Mouse (Mus musculus): Measurements from ENCODE around the gene D630045J12Rik. TPM values are rescaled to one million over a fixed set of nuclear protein-coding genes. Genes with fewer than 3 reads are reported as not detected.
A peak's percentile ranks its signal among the peaks of the same experiment; 100 is the strongest.

The D630045J12Rik gene
- total and polyA plus RNA-seq, 2 experiments from 2014 or later: 7.6 to 31.9 TPM

GRCm38 (mm10) chr6:38121843-38122242 is 132.0 kb downstream of the D630045J12Rik start:
- Histone ChIP-seq H3K36me3 (ENCODE audit: insufficient read depth, low read length) (peaks cover 5% of the 10 kb centered on the region; the same call in 1 of the 2 replicates), H3K9me3 (ENCODE audit: low read length) (no peaks in the 10 kb centered on the region), H3K4me2 (ENCODE audit: low read depth, low read length) (no peak overlapping the region), H3K27me3 (ENCODE audit: insufficient read depth, low read length) (no peaks in the 10 kb centered on the region), H3K4me1 (ENCODE audit: insufficient read depth, low read length) (no peaks in the 10 kb centered on the region), H3K27ac (no peak overlapping the region), H3K9ac (replicated peaks; ENCODE audit: low read length) (no peak overlapping the region), H3K4me3 (ENCODE audit: low read length) (no peak overlapping the region)
- DNase-seq (ENCODE audit: low spot score) (no peak), ATAC-seq (peak; percentile 30; the same call in 1 of the 2 replicates)
- no peak for TF ChIP-seq CTCF (IDR thresholded peaks at IDR 0.05; ENCODE audit: low read depth)
- WGBS: 84% methylated on average over 5 of the region's 5 CpGs

GRCm38 (mm10) chr6:38120681-38121371 is 133.0 kb downstream of the D630045J12Rik start:
- Histone ChIP-seq H3K4me2 (ENCODE audit: low read depth, low read length) (no peak overlapping the region), H3K9me3 (ENCODE audit: low read length) (no peaks in the 10 kb centered on the region), H3K36me3 (ENCODE audit: insufficient read depth, low read length) (peaks cover 4% of the 10 kb centered on the region; the same call in 1 of the 2 replicates), H3K9ac (replicated peaks; ENCODE audit: low read length) (no peak overlapping the region), H3K27ac (no peak overlapping the region), H3K27me3 (ENCODE audit: insufficient read depth, low read length) (no peaks in the 10 kb centered on the region), H3K4me1 (ENCODE audit: insufficient read depth, low read length) (no peaks in the 10 kb centered on the region), H3K4me3 (ENCODE audit: low read length) (no peak overlapping the region)
- WGBS: 81% methylated on average over 9 of the region's 9 CpGs
- TF ChIP-seq CTCF (IDR thresholded peaks at IDR 0.05; ENCODE audit: low read depth): no peak
- no peak for DNase-seq (ENCODE audit: low spot score)
- no peak for ATAC-seq

DNA sequence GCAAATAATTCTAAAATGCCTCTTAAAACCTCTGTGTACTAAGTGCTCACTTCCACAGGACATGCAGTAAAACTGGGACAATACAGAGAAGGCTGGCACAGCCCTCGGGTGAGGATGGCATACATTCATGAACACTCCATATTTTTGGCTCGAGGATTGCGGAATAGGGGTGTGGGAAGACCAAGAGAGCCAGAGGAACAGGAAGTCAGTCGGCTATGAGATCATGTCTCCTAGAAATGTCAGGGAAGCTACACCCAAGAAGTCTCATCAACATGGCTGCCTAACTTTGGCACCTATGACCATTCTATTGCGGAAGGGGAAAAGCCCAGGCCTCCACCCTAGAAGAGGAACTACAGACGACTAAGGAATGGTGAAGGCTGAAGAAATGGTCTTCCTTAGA is 135.5 kb downstream of the D630045J12Rik start:
- Histone ChIP-seq H3K4me3 (ENCODE audit: low read length) (no peak overlapping the region), H3K27ac (no peak overlapping the region)

GRCm38 (mm10) chr6:38116107-38116770 is 137.6 kb downstream of the D630045J12Rik start:
- Histone ChIP-seq H3K27ac (no peak overlapping the region), H3K36me3 (ENCODE audit: insufficient read depth, low read length) (no peaks in the 10 kb centered on the region), H3K9me3 (ENCODE audit: low read length) (no peaks in the 10 kb centered on the region), H3K27me3 (ENCODE audit: insufficient read depth, low read length) (no peaks in the 10 kb centered on the region), H3K4me1 (ENCODE audit: insufficient read depth, low read length) (no peaks in the 10 kb centered on the region), H3K4me2 (ENCODE audit: low read depth, low read length) (no peak overlapping the region), H3K4me3 (ENCODE audit: low read length) (no peak overlapping the region), H3K9ac (replicated peaks; ENCODE audit: low read length) (no peak overlapping the region)
- no peak for DNase-seq (ENCODE audit: low spot score)
- no peak for ATAC-seq
- no peak for TF ChIP-seq CTCF (IDR thresholded peaks at IDR 0.05; ENCODE audit: low read depth)
- WGBS: 64% methylated on average over 4 of the region's 4 CpGs

More for the DNA sequence above, 135.5 kb downstream of the D630045J12Rik start:
- H3K9me3 ChIP-seq (ENCODE audit: low read length): no peaks in the 10 kb centered on the region
- DNase-seq (ENCODE audit: low spot score) (no peak), ATAC-seq (no peak)
- no peaks in the 10 kb centered on the region for H3K4me1 ChIP-seq (ENCODE audit: insufficient read depth, low read length)
- H3K27me3 ChIP-seq (ENCODE audit: insufficient read depth, low read length): no peaks in the 10 kb centered on the region
- TF ChIP-seq CTCF (IDR thresholded peaks at IDR 0.05; ENCODE audit: low read depth): no peak
- H3K4me2 ChIP-seq (ENCODE audit: low read depth, low read length): no peak overlapping the region
- H3K9ac ChIP-seq (replicated peaks; ENCODE audit: low read length): no peak overlapping the region
- no peaks in the 10 kb centered on the region for H3K36me3 ChIP-seq (ENCODE audit: insufficient read depth, low read length)
- WGBS: 91% methylated on average over 6 of the region's 6 CpGs

- ATAC-seq: no peak
Observed at GRCm38 (mm10) chr6:38110859-38111258, 142.9 kb downstream of the D630045J12Rik start.

GRCm38 (mm10) chr6:38109871-38110270 is 143.9 kb downstream of the D630045J12Rik start:
- Histone ChIP-seq H3K27ac (no peak overlapping the region), H3K4me2 (ENCODE audit: low read depth, low read length) (no peak overlapping the region), H3K9me3 (ENCODE audit: low read length) (no peaks in the 10 kb centered on the region), H3K4me1 (ENCODE audit: insufficient read depth, low read length) (no peaks in the 10 kb centered on the region), H3K36me3 (ENCODE audit: insufficient read depth, low read length) (no peaks in the 10 kb centered on the region), H3K4me3 (ENCODE audit: low read length) (no peak overlapping the region), H3K9ac (replicated peaks; ENCODE audit: low read length) (no peak overlapping the region), H3K27me3 (ENCODE audit: insufficient read depth, low read length) (no peaks in the 10 kb centered on the region)
- DNase-seq (ENCODE audit: low spot score) (no peak), ATAC-seq (no peak)
- WGBS: 18% methylated on average over 9 of the region's 9 CpGs
- TF ChIP-seq CTCF (IDR thresholded peaks at IDR 0.05; ENCODE audit: low read depth): no peak

More at GRCm38 (mm10) chr6:38110859-38111258, 142.9 kb downstream of the D630045J12Rik start:
- no peaks in the 10 kb centered on the region for H3K4me1 ChIP-seq (ENCODE audit: insufficient read depth, low read length)
- WGBS: 81% methylated on average over 9 of the region's 9 CpGs
- H3K36me3 ChIP-seq (ENCODE audit: insufficient read depth, low read length): no peaks in the 10 kb centered on the region
- DNase-seq (ENCODE audit: low spot score): no peak
- H3K4me3 ChIP-seq (ENCODE audit: low read length): no peak overlapping the region
- H3K4me2 ChIP-seq (ENCODE audit: low read depth, low read length): no peak overlapping the region
- H3K27ac ChIP-seq: no peak overlapping the region
- no peak for TF ChIP-seq CTCF (IDR thresholded peaks at IDR 0.05; ENCODE audit: low read depth)
- H3K9me3 ChIP-seq (ENCODE audit: low read length): no peaks in the 10 kb centered on the region
- no peak overlapping the region for H3K9ac ChIP-seq (replicated peaks; ENCODE audit: low read length)
- H3K27me3 ChIP-seq (ENCODE audit: insufficient read depth, low read length): no peaks in the 10 kb centered on the region

Data from hindbrain, postnatal 0 days (tissue).